Mouse (Mus musculus) E14TG2a.4 (cell line): ENCODE measurements around the gene Rasal3.

Experiments used
- CTCF ChIP-seq: conservative IDR thresholded peaks from 2 replicates; pipeline ENCODE4 v1.5.1; 2014; ENCODE audit warnings: low read length
- NANOG ChIP-seq: IDR thresholded peaks from 2 replicates; pipeline ENCODE4 v1.6.1; 2014; ENCODE audit warnings: borderline replicate concordance, low read length, mixed read lengths
- POU5F1 ChIP-seq: IDR thresholded peaks from 2 replicates; pipeline ENCODE4 v1.6.1; 2014; ENCODE audit warnings: low read length, borderline replicate concordance

DNA sequence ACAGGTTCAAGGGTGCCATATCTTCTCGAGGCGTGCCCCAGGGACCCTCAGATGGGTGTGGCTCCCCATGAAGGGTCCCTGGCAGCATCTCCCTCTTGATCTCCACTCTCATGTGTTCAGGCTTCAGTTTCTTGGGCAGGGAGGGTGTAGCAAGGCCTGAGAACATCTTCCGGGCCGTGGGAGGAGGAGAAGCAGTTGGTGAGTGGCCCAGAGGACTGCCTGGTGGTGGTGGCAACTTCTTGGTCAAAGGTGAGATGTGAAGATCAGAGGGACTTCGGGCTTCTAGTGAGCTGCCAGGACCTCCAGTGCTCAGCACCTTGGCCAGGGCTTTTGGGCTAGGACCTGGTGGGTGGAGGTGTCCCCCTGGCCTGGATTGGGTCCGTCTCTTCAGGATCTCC lies 44.4 kb downstream of the Rasal3 start:
- TF ChIP-seq CTCF (no peak; the same call in 1 of the 2 replicates), POU5F1 (no peak), NANOG (no peak)
